Mouse (Mus musculus): ENCODE results near the gene Dennd2a.

Dennd2a gene

DNA sequence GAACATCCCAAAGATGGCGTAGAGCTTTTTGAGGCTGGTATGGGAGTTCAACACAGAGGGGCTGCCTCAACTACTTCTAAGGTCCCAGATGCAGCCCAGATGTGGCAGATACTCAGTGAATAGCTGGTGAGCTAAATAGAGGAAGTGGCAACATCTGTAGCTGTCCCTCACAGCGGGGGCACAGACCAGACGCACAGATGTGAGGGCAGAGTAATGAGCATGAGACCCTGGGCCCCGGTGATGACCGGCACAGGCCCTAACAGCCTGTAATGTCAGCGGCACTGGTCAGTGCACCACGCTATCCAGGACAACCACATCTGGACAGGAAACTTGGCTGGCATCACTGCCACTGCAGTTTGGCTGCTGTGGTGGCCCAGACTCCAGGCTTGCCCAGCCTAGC lies 54.2 kb downstream of the Dennd2a start:
- no peak for DNase-seq

DNA sequence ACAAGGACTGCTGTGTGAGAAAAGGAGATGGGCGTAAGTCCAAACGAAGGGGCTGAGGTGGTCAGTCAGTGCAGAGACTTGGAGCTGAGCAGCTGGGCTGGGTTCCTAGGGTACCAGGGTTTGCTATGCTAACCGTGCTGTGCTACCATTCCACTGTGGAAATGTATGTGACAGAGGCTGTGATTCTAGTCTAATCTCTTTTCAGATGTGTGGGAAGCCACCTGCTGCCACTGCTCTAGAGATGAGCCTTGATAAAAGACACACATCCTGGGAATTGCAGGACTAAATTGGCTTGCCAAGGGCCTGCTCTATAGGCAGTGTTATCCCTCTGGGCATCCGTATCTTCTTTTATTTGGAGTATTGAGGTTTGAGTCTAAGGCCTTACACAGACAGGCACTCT lies 60.5 kb downstream of the Dennd2a start:
- DNase-seq: no peak

DNA sequence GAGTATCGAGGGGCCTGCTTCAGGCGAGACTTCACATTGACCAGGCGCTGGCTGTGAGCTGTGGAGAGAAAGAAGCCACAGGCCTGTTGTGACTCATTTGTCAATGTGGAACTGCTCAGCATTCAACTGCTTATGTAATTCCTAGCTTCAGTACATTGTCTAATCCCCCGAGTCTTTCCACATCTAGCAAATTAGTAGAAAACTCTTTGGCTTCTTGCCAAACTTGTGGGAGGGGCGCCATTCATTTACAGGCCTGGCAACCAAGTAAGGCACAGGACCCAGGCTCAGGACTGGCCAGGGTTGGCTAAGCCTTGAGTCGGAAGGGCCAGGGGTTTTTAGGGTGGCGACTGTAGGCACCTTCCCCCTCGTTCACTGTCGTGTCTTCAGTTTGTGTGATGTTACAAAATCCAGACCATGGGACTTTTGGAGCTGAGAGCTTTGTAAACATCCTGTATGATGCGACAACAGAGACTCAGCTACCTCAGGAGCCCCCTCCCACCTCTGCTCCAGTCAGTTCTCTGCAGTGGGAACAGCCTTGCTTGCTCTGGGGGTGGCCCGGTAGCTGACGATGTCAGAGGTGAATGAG lies 64.4 kb downstream of the Dennd2a start:
- DNase-seq: peak in 1 of 2 experiments; percentile 17

DNA sequence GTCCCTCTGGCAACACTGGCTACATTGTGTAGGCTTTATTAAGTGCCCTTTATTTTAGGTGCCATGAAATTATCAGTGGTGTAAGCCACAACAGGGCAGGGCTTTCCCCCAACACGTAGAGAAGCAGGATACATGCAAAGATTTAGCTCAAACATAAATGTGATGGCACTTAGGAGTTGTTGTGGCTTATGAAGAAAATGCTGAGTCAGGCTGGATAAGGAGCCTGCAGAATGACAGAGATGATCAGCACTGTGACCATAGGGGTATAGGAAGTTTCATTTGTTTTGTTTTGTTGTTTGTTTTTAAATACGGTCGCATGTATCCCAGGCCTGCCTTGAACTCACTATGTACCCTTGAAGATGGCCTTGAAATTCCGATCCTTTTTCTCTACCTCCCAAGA lies 65.5 kb downstream of the Dennd2a start:
- no peak for DNase-seq

DNA sequence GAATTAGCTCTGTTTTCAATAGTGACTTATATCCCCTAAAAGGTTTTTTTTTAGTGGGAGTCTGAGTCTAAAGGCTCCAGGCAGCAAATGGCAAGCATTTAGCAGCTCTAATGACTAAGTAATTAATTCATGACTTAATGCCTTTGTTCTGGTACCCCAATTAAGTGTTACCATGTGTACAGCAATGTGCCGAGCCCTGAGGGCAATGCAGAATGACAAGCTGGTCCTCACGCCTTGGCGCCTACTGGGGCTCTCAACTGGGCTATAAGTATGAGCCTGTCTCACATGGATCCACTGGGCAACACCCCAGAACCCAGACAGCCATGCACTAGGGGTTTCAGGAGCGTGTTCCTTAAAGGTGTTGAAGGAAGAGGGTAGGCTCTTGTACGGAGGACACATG lies 66.5 kb downstream of the Dennd2a start:
- DNase-seq: no peak

DNA sequence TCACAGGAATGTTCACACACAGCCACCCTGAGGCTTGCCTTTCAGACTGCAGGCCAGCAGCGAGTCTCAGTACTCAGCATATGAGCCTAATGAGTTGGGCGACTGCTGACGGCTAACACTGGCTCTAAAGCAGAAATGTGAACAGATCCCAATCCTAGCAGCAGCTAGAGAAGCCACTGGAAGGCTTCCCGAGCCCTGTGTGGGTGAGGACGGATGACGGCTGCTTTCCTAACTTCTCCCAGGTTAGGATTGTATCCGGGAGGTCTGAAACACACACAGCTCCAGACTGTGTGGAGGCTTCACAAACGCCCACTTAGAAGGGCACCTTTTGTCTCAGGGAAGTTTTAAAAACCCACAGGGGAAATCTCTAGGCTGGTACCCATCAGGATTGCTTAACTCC lies 69.4 kb downstream of the Dennd2a start:
- no peak for DNase-seq

DNA sequence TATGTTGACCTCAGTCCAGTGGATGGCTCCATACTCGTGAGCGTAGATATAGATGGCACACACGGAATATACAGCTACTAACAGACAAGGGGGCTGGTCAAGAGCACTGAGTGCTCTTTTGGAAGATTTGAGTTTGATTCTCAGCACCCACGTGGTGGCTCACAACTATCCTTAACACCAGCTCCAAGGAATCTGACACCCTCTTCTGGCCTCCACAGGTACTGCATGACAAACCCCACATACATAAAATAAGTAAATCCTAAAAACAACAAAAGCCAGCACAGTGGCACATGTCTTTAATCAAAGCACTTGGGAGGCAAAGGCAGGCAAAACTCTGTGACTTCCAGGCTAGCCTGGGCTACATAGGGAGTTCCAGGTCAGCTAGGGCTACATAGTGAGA lies 74.0 kb downstream of the Dennd2a start:
- DNase-seq: no peak

DNA sequence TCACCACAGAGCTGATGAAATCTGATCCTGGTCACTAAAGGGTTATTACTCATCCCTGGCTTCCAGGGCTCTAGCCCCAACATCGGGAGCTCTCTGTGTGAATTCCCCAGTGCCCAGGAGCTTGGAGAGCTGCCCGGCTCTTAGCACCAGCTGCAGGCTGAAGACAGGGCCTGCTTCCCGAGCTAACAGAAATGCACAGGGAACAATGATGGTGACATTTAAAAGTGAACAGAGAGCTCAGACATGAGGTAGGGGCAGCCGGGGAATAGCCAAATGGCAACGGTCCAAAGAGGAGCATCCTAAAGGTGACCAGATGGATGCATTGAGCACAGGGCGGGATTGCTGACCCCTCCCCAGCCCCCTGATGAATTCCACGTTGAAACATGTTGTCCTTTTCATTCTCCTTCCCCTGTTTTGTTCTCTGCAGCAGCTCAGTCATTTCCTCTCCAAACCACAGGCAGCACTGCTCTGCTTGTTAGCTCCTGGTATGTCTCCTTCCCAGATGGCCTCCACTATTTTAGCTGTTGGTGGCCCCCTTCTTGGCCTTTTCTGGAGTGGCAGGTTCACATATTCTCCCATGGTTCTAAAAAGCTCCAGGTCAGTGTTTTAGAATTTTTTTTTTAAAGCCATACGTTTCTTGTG lies 79.0 kb downstream of the Dennd2a start:
- peak; percentile 35 to 39 for DNase-seq

DNA sequence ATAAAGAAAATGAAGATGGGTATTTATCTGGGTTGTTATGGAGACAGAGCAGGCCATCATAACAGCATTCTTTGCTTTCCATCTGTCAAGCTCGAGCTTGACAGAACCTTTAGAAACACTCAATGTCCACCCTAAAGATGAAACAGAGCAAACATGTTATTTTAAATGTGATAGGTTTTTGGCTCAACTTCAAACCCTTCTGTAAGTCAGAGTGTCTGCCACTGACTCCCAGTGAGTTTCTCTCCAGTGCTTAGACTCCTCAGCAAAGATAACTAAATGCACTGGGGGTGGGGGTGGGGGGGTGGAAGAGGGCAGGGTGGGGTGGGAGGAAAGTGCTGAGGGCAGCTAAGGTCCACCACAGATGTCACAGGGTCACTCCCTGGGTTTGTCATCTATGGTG lies 81.0 kb downstream of the Dennd2a start:
- DNase-seq: no peak

DNA sequence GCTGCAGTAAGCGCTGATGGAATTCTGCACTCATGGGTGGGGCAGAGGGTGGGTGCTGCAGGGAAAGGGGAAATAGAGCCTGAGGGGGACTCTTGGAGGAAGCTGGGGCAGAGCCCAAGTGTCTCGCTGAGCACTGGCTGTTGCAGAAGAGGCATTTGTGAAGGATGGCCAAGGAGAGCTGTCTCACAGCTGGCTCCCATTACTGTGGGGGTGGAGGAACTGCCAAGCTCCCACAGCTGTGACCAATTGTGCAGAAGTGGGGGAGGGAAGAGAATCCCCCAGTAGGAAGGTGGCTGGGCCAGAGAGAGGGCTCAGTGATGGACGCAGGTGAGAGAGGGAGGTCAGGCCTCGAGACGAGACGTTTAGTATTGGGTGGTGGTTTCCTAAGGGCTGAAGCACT lies 83.2 kb downstream of the Dennd2a start:
- DNase-seq: peak; percentile 70 to 75

DNA sequence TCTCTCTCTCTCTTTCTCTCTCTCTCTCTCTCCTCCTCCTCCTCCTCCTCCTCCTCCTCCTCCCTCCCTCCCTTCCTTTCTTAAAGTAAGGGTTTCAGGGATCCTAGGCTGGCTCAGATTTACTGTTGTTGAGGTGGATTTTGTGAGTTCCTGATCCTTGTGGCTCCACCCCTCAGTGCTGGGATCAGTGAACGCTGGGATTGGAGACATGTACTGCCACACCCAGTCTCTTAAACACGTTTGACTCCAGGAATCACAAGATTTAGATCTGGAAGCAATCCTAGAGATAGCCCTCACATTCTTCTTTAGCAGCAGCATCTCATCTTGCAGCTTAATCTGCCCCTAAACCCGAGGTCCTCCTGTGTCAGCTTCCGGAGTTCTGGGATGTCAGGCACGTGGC lies 84.8 kb downstream of the Dennd2a start:
- no peak for DNase-seq

DNA sequence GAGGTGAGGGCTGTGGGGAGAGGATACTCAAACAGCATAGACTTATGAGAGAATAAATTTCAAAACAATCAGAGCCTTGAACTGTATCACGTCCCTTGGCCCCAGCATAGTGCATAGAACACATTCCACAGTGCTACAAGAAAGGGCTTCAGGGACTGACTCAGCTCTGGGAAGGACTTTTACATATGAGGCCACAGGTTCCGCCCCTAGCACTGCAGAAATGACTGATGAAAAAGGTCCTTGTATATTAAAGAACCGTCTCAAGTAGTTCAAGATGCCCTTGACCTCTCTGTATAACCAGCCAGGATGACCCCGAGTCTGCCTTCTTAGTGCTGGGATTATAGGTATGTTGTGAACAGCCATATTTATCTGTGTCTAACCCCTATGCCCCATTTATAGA lies 85.4 kb downstream of the Dennd2a start:
- no peak for DNase-seq

DNA sequence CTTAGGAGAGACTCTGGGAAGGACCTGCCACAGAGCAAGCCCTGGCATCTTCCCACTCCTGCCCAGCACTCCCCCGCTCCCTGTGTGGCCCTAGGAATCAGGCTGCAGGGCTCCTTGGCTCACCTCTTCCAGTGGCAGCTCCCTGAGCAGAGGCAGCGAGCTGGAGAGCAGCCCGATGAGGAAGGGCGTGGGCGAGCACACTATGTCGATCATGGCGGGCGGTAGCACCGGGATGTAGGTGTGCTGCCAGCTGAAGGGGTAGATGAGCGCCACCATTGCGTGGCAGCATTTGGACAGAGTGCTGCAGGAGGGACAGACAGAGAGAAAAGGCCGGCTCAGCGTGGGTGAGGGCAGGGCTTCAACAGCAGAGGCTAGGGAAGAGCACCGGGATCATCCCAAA lies 87.6 kb downstream of the Dennd2a start:
- DNase-seq: no peak

DNA sequence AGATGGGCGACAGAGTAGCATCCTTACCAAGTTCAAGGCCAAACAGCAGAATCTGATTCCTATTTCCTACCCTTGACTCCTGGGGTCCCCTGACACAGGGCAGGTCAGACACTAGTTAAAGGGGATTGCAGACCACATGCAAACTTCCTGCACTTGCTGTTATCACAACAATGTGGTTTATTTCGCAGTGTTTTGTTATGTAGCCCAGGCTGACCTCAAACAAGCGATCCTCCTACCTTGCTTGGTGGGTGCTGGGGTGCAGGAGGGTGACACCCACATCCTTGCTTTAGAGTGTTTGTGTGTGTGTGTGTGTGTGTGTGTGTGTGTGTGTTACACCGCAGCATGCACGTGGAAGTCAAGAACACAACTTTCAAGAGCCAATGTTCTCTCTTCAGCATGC lies 88.2 kb downstream of the Dennd2a start:
- no peak for DNase-seq

DNA sequence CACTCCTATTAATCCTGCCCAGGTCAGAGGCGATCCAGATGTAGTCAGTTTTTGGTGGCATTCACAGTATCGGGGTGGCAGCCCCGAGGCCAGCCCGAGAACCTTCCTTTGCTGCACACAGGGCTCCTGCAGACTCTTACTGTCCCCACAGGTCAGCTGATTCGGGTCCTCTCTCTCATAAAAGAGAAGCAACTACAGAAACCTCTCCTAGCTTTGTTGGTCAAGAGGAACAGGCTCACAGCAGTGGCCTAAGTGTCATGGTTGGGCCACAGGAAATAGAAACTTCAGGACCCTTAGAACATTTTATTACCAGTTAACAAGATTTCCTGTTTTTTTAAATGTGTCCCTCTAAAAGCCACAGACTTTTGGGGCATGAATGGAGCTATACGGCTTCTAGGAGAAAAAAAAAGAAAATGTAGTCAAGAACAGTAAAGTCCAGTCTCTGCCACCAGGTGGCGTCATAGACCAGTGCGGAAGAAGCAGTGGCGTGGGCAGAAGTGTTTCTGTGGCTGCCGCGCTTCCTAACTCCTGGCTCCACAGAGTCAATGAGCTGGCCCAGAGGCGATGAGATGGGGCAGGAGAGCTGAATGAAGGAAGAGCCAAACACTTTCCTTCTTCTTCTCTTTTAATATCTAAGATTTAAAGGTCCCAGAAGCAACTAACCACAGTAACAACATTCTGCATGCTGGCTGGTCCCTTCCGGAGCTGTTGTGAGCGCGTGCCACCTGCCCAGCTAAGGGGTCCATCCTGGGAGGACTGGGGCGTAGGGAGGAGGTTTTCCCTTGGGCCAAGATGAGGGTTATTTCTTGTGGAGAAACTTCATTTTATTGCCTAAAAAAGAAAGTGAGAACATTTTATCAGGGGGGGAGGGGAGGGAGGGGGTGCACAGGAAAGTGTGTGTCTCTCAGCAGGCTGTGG lies 94.8 kb downstream of the Dennd2a start:
- peak; percentile 89 to 92 for DNase-seq

DNA sequence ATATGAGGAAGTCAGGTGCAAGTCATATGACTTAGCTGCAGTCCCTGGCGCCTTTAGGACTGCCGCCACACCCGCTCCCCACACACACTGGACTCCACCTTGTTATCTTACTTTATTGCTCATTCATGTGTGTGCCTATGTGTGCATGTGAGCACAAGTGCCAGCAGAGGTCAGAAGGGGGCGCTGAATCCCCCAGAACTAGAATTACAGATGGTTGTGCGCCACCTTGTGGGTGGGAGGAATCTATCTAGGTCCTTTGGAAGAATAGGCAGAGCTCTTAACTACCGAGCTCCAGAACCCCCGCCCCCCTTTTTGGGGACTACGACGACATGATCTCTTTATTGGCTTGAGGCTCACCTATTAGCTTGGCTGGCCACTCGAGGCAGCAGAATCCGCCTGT lies 97.6 kb downstream of the Dennd2a start:
- DNase-seq: peak; percentile 54 to 62

DNA sequence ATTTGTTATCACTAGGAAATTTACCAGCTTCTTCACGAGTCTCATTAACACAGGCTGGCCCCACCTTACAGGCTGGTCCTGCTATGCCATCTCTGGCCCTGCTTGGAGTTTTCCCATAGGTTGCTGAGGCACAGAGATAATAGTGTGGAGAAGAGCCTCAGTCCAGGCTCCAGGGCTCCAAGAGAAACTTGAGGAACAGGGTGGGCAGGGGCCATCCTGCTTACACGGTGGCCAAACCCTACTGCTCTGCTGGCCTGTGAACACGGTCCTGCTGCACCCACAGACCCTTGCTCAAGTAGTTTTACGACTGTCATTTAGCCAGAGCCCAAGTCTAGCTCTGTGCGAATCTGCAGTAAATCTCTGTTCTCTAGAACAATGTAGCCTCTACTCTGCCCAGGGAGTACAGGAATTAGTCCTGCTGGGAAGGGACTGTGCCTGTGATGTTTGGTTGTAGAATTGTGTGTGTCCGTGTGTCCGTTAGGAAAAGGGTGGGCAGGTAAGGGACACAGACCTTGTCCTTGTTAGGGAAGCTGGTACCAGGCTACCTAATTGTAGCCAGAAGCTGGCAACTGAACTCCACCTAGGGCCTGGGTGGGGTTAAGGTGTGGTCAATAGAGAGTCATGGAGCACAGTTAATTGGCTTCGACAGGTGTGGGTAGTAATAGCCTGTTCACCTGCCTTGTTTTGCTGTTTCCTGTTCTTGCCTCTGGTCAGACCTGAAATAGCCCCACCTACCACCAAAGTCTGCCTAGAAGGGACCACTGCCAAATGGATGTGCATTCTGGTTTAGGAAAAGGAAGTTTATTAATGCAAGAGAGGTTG lies 102.1 kb downstream of the Dennd2a start:
- DNase-seq: no peak

DNA sequence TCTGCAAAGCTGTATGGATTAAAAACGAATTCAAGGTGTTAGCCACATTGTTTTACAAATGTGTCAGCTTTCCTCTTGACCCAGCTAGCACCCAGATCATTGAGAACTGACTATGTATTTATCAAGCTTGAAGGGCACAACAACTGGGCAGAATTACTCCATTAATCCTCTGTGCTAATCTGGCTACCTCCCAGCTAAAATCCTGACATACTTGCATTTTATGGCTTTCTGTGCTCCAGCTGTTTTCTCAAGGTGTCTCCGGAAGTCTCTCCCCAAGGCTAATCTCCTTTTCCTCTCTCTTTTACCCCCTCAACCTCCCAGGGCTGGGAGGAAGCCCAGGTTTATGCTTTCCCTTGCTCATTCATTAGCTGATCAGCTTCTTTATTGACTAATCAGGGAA lies 103.1 kb downstream of the Dennd2a start:
- no peak for DNase-seq

DNA sequence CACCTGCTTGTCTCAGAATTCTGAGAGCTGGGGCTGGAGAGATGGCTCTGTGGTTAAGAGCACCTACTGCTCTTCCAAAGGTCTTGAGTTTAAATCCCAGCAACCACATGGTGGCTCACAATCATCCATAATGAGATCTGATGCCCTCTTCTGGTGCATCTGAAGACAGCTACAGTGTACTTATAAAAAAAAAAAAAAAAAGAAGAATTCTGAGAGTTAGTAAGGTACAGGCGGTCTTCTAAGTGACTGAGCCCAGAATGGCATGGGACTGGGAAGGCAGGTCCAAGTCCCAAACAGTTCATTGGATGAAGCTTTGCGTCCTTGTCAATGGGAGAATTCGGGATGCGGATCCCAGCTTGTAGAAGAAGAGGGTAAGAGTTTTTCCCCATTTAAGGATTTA lies 104.1 kb downstream of the Dennd2a start:
- DNase-seq: no peak

DNA sequence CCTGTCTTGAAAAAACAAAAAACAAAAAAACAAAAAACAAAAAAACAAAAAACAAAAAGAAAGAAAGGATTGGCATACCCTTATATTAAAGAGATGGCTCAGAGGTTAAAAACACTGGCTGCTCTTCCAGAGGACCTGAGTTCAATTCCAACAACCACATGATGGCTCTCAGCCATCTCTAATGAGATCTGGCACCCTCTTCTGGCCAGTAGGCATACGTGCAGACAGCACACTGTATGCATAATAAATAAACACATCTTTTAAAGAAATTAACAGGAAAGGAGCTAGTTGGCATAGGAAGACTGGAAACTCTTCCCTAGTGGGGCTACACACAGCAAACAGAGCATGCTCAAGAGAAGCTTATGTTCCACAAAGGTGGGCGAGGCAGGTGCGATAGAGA lies 106.6 kb downstream of the Dennd2a start:
- no peak for DNase-seq

DNA sequence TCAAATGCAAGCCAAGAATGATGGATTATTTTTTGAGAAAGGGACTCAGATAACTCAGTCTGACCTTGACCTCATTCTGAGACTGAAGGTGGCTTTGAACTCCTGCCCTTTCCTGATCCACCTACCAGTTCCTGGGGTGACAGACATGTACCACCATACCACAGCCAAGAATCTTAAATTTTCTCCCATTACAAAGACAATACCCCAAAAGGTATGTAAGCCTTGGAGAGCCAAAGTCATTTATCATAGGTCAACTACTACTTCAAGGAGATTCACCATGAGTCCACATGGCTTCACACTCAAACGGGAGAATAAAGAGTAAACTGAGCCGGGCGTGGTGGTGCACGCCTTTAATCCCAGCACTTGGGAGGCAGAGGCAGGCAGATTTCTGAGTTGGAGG lies 107.1 kb downstream of the Dennd2a start:
- no peak for DNase-seq

DNA sequence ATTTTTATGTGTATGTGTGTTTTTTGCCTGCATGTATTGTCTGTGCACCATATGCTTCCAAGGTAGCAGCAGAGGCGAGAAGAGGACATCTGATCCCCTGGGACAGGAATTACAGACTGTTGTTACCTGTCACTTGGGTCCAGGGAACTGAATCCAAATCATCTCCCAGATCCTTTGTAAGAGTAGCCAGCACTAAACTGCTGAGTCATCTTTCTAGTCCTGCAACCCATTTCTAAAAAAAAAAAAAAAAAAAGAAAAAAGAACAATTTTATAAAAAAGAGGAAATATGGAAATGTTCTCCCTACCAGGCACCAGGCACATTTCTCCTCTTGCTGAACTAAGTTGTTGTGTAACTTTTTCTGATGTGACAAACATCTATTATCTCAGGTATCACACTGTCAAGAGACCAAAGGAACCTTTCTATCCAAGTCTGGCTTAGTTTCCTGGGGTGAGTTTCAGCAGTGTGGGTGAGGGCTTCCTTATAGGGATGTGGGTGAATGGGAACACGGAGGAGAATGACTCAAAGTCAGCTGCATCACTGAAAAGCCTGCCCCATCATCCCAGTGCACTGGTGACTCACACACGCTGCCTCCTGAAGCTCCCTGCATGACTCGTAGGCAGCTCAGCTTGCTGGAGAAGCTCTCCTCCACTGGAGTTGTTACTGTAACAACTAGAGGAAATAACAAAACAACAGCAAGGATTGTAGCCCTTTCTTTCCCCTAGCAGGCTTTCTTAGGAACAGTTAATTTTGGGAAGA lies 110.1 kb downstream of the Dennd2a start:
- no peak for DNase-seq

Data from kidney, postnatal 4 days (tissue).